Mouse (Mus musculus) midbrain, embryonic 15.5 days (tissue): ENCODE data around the gene Gm28845. TPM values are rescaled to one million over a fixed set of nuclear protein-coding genes. Genes with fewer than 3 reads are reported as not detected.
A peak's percentile ranks its signal among the peaks of the same experiment; 100 is the strongest.

ENCODE experiments used
- ATAC-seq: fragments of 200-750 bp; cut with Nextera tagmentation; replicated peaks from 2 replicates; pipeline ENCODE4 v1.8.0; 2017; ENCODE audit warnings: moderate TSS enrichment
- H3K27ac ChIP-seq: fragments of 300-500 bp; sonication (generic); 2 replicates; pipeline ENCODE4 v1.5.1; 2015; ENCODE audit warnings: mild to moderate bottlenecking, inconsistent platforms
- H3K27me3 ChIP-seq: fragments of 300-500 bp; sonication (generic); replicated peaks from 2 replicates; pipeline ENCODE4 v1.6.1; 2015; ENCODE audit warnings: inconsistent platforms
- H3K36me3 ChIP-seq: fragments of 300-500 bp; sonication (generic); replicated peaks from 2 replicates; pipeline ENCODE4 v1.6.1; 2015; ENCODE audit warnings: inconsistent platforms
- H3K4me1 ChIP-seq: fragments of 300-500 bp; sonication (generic); 2 replicates; pipeline ENCODE4 v1.6.1; 2015; ENCODE audit warnings: inconsistent platforms
- H3K4me2 ChIP-seq: fragments of 300-500 bp; sonication (generic); 2 replicates; pipeline ENCODE4 v1.6.1; 2015; ENCODE audit warnings: inconsistent platforms, mild to moderate bottlenecking, moderate library complexity
- H3K4me3 ChIP-seq: fragments of 300-500 bp; sonication (generic); 2 replicates; pipeline ENCODE4 v1.5.1; 2015; ENCODE audit warnings: mild to moderate bottlenecking, inconsistent platforms
- H3K9ac ChIP-seq: fragments of 300-500 bp; sonication (generic); 2 replicates; pipeline ENCODE4 v1.6.1; 2015; ENCODE audit warnings: mild to moderate bottlenecking, inconsistent platforms
- H3K9me3 ChIP-seq: fragments of 300-500 bp; sonication (generic); 2 replicates; pipeline ENCODE4 v1.6.1; 2016; ENCODE audit warnings: inconsistent platforms
- WGBS: fragments of 180-500 bp; shearing (Covaris S2); methylation state at CpG from one replicate; pipeline ENCODE4 v1.1.7; 2015; ENCODE audit warnings: mixed read lengths; 5-methylcytosine and 5-hydroxymethylcytosine counted together
- polyA plus RNA-seq: library from polyadenylated mRNA; unstranded; fragments of >200 nt; fragmentation: Nextera tagmentation; extraction: Ambion mirVana; gene quantifications from 2 replicates; pipeline ENCODE4 v1.2.1, GENCODE M21; 2015

Gm28845 gene
- polyA plus RNA-seq, 1 experiment from 2014 or later, result not detected

- no peak overlapping the region for H3K9ac ChIP-seq
- no peak overlapping the region for H3K27ac ChIP-seq
- H3K36me3 ChIP-seq, result no peaks in the 10 kb centered on the region
- H3K9me3 ChIP-seq, result no peaks in the 10 kb centered on the region
- H3K4me2 ChIP-seq, result no peak overlapping the region
- WGBS, result 75% methylated on average over 3 of the region's 3 CpGs
- H3K4me3 ChIP-seq, result no peak overlapping the region
- H3K4me1 ChIP-seq, result no peaks in the 10 kb centered on the region
- no peak for ATAC-seq
- H3K27me3 ChIP-seq, result no peaks in the 10 kb centered on the region
These were observed 10.3 kb upstream of the Gm28845 start for GRCm38 (mm10) chr1:65129634-65130180.

GRCm38 (mm10) chr1:65122574-65123372 lies 3.4 kb upstream of the Gm28845 start, which contains the start of gene D630023F18Rik:
Gene D630023F18Rik, minus strand, starts transcription at chr1:65123214.
- H3K27ac ChIP-seq, result no peak within 1 kb of the TSS
- no peaks in the 10 kb centered on the region for H3K4me1 ChIP-seq
- H3K9ac ChIP-seq, result no peak within 1 kb of the TSS
- no peaks in the 10 kb centered on the region for H3K27me3 ChIP-seq
- peak; percentile 39; the same call in 1 of the 2 replicates for ATAC-seq
- H3K4me2 ChIP-seq, result peak within 1 kb of the TSS; percentile 51
- peak within 1 kb of the TSS; percentile 36 for H3K4me3 ChIP-seq
- no peaks in the 10 kb centered on the region for H3K9me3 ChIP-seq
- WGBS, result 28% methylated on average over 9 of the region's 9 CpGs
- no peaks in the 10 kb centered on the region for H3K36me3 ChIP-seq

GRCm38 (mm10) chr1:65118150-65118913 lies 1.0 kb downstream of the Gm28845 start:
- Histone ChIP-seq H3K9me3 (no peaks in the 10 kb centered on the region), H3K36me3 (no peaks in the 10 kb centered on the region), H3K27ac (no peak overlapping the region), H3K4me1 (no peaks in the 10 kb centered on the region), H3K27me3 (no peaks in the 10 kb centered on the region), H3K4me2 (no peak overlapping the region), H3K4me3 (no peak overlapping the region), H3K9ac (no peak overlapping the region)
- 85% methylated on average over 8 of the region's 8 CpGs for WGBS
- ATAC-seq, result no peak

DNA sequence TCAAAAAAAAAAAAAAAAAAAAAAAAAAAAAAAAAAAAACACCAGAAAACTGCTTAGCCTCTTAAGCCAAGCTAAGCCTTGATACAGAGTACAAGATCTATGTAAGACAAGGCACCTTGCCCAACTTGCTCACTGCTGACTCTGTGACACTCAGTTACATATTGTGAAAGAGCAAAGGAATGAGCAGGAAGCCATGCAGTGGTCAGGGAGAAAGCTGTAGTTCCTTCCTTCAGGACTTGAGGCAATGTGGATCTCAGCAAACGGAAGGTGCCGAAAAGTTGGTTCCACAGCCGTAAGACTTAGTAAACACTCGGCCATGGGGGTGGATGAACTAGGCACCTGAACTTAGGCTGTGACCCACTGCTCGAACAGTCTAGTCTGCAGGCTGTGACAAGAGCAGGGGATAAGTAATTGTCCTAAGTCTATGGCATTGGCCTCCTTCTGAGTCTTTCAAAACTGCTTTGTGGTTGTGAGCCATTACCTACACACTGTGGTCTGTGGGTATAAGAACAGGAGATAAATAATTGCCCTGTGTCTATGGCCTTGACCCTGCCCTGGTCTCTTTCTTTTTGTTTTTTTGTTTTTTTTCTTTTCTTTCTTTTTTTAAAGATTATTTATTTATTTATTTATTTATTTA lies 5.7 kb downstream of the Gm28845 start:
- H3K4me2 ChIP-seq, result no peak overlapping the region
- H3K36me3 ChIP-seq, result no peaks in the 10 kb centered on the region
- H3K27me3 ChIP-seq, result no peaks in the 10 kb centered on the region
- no peak overlapping the region for H3K27ac ChIP-seq
- 91% methylated on average over 5 of the region's 5 CpGs for WGBS
- 0 out of 2 replicates have a peak, but pooled peaks cover 2% of the 10 kb centered on the region for H3K4me1 ChIP-seq
- H3K9ac ChIP-seq, result no peak overlapping the region
- no peaks in the 10 kb centered on the region for H3K9me3 ChIP-seq
- no peak overlapping the region for H3K4me3 ChIP-seq
- no peak for ATAC-seq

DNA sequence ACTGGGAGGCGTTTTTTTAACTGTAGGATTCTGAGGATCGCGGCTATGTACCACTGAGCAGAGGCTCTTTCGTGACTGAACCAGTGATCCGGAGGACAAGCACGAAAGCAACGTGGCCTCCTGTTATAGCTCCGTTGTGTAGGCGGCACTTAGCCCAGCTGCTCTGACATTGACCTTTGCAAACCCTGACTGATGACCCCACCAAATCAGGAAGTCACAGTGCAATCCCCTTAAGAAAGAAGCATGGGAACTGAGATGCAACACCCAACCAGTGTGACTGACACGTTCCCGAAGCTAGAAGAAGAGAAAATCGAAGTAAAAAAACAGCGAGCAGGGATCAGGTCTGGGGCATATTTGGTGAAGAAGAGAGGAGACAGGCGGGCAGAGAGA lies 6.6 kb downstream of the Gm28845 start:
- 53% methylated on average over 14 of the region's 14 CpGs for WGBS
- Histone ChIP-seq H3K4me2 (peak overlapping the region; percentile 31; the same call in 1 of the 2 replicates), H3K4me3 (no peak overlapping the region)

DNA sequence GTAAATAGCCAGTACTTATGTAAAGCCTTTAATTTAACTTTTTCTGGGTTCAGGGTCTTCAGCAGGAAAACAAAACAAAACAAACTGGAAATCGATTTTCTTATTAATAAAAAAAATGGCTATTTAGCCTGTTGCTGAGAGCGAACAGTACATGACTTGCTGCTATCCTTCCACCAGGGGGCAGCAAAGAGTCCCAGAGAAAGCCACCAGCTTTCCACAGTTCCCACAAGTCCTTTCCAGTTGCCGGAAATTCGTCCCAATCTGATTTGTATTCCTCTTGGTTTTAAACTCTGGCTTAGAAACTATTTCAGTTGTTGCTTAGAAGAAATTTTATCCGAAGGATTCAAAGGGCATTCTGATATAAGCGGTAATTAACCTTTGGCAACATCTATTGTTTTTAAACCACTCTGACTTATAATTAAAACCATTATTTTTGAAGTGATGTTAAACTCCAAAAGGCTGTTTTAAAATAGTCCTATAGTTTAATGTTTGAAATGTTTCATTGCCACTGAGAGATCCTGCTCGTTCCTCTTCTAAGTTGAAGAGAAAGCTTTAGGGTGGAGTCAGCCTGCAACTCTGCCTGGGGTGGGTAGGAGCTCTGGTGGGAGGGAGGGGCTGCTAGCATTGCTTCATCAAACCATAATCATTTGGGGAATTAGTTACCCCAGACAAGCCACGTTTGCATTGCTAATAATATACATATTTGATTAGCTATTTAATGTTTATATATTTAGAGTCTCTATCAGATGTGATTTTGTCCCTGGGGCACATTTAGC lies 7.1 kb downstream of the Gm28845 start:
- Histone ChIP-seq H3K9me3 (no peaks in the 10 kb centered on the region), H3K9ac (no peak overlapping the region), H3K4me2 (peak overlapping the region; percentile 31), H3K36me3 (no peaks in the 10 kb centered on the region), H3K4me1 (0 out of 2 replicates have a peak, but pooled peaks cover 2% of the 10 kb centered on the region), H3K4me3 (no peak overlapping the region), H3K27me3 (no peaks in the 10 kb centered on the region), H3K27ac (no peak overlapping the region)
- WGBS, result 12% methylated on average over 8 of the region's 8 CpGs
- peak; percentile 81 for ATAC-seq

More for the DNA sequence above, 6.6 kb downstream of the Gm28845 start:
- Histone ChIP-seq H3K4me1 (0 out of 2 replicates have a peak, but pooled peaks cover 2% of the 10 kb centered on the region), H3K36me3 (no peaks in the 10 kb centered on the region), H3K9ac (no peak overlapping the region), H3K27me3 (no peaks in the 10 kb centered on the region), H3K27ac (no peak overlapping the region), H3K9me3 (no peaks in the 10 kb centered on the region)
- no peak for ATAC-seq

DNA sequence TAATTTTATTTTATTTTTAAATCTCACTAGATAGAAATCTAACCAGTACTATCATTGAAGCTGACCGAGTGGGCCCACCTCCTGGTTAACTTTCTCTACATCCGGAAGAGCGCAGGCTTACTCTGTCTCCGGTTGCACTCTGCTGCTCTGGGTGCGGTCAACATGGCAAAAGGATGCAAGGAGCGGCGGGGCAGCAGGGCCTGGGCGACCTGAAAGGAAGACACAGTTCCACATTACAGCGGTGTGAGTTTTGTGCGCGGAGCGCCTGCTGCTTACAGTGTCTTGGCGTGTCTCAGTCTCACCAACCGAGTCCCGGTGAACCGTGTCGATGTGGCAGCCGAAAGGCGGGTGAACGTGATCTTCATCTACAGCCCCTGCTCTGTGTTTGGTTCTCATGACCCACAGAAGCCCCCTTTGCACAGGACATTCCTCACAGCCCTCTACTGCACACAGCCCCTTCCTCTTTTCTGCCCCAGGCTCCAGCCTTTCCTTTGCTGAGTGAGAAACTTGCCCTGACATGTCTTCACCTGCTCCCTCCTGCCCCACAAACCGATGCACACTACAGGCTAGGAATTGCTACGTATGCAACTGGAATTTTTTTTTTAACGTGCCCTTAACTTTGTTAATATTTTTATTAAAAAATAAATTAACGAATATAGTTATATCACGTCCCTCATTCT lies 9.5 kb downstream of the Gm28845 start:
- WGBS, result 77% methylated on average over 25 of the region's 25 CpGs
- Histone ChIP-seq H3K4me2 (no peak overlapping the region), H3K4me3 (no peak overlapping the region), H3K4me1 (0 out of 2 replicates have a peak, but pooled peaks cover 2% of the 10 kb centered on the region), H3K36me3 (no peaks in the 10 kb centered on the region), H3K27me3 (no peaks in the 10 kb centered on the region), H3K9me3 (no peaks in the 10 kb centered on the region), H3K9ac (no peak overlapping the region), H3K27ac (no peak overlapping the region)
- ATAC-seq, result no peak

DNA sequence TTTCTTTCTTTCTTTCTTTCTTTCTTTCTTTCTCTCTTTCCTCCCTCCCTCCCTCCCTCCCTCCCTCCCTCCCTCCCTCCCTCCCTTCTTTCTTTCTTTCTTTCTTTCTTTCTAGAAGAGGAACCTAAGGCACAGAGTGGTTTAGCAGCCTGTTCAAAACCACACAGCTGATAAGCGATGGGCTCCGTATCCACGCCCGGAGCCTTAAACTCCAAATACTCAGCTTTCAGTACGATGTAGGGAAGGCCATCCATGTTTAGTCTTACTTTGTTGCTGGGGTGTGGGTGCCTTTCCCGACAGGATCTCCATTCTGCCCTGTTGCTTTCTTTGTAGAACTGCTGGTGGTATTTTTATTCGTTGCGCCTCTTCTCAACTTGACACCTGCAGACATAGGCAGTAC lies 10.2 kb downstream of the Gm28845 start:
- WGBS, result 92% methylated on average over 8 of the region's 8 CpGs
- ATAC-seq, result no peak

DNA sequence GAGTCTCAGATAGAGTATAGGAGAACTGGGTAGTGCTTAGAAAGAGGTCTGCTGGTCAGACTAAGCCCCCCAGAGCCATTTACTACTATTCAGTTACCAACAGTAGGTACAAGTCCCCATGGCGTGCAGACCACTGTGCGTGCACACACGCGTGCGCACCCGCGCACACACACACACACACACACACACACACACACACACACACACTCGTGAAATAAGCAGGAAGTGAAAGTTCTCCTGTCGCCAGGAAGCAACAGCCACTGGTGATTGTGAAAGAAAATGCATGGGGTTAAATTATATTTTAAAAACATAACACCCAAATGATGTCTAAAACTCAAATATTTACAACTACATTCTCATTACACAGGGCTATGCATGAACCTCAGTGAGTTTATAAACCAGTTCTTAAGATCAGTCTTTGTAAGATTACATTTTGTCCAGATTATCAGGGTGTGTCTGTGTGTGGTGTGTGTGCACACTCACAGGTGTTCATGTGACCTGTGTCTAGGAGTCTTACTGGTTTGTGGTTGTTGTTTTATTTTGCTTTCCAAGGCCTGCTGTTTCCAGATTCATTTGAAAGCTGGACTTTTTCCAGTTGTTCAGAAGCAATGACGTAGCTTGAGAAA lies 11.6 kb downstream of the Gm28845 start:
- Histone ChIP-seq H3K4me2 (no peak overlapping the region), H3K9me3 (no peaks in the 10 kb centered on the region), H3K27me3 (no peaks in the 10 kb centered on the region), H3K36me3 (no peaks in the 10 kb centered on the region), H3K4me1 (0 out of 2 replicates have a peak, but pooled peaks cover 2% of the 10 kb centered on the region), H3K27ac (no peak overlapping the region), H3K4me3 (no peak overlapping the region), H3K9ac (no peak overlapping the region)
- no peak for ATAC-seq
- 88% methylated on average over 10 of the region's 10 CpGs for WGBS

More for the DNA sequence above, 10.2 kb downstream of the Gm28845 start:
- Histone ChIP-seq H3K4me3 (no peak overlapping the region), H3K9me3 (no peaks in the 10 kb centered on the region), H3K4me2 (no peak overlapping the region), H3K27me3 (no peaks in the 10 kb centered on the region), H3K36me3 (no peaks in the 10 kb centered on the region), H3K4me1 (0 out of 2 replicates have a peak, but pooled peaks cover 2% of the 10 kb centered on the region), H3K9ac (no peak overlapping the region), H3K27ac (no peak overlapping the region)

DNA sequence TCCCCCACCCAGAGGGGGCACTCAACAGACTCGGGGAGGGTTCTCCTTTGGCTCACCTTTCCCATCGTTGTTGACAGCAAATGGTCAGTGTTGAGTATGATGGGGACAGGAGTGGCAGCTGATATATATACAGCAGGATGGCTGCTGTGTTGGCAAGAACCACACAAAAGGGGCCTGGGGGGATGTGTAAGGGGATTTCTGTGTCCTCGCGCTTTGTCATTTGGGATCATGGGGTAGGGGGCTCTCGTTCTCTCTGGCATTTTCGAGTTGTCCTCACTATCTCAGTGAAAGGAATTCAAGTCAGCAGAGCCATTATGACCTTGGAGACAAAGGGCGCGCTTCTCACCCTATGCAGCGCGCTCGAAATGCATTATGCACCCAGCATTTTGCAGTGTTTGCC lies 16.1 kb downstream of the Gm28845 start, which contains the start of gene Cryga:
Gene Cryga (minus strand): TSS at position 101 of the 400 bp plus-strand sequence.
- ATAC-seq, result no peak
- no peaks in the 10 kb centered on the region for H3K27me3 ChIP-seq
- H3K4me1 ChIP-seq, result no peaks in the 10 kb centered on the region
- no peak within 1 kb of the TSS for H3K4me2 ChIP-seq
- H3K4me3 ChIP-seq, result no peak within 1 kb of the TSS
- no peaks in the 10 kb centered on the region for H3K9me3 ChIP-seq
- WGBS, result 86% methylated on average over 11 of the region's 11 CpGs
- no peak within 1 kb of the TSS for H3K27ac ChIP-seq
- no peaks in the 10 kb centered on the region for H3K36me3 ChIP-seq
- no peak within 1 kb of the TSS for H3K9ac ChIP-seq
